Mouse (Mus musculus) heart, embryonic 13.5 days (tissue): ENCODE measurements at regions not wholly inside any gene's neighbourhood (a gene's known extent, or its start where the extent isn't known, plus 50 kb on each side); places are given as distances from the start of the nearest gene placed in this dataset.

ENCODE experiments used
- ATAC-seq: fragments of 200-750 bp; cut with Nextera tagmentation; 2 replicates; pipeline ENCODE4 v1.8.0; 2017; ENCODE audit warnings: moderate TSS enrichment; ENCODE audit not compliant: insufficient number of reproducible peaks, low FRiP score, low TSS enrichment; ENCODE audit errors: extremely low read depth
- H3K27ac ChIP-seq: fragments of 300-500 bp; sonication (generic); replicated peaks from 2 replicates; pipeline ENCODE4 v1.5.1; 2015; ENCODE audit warnings: moderate library complexity, mild to moderate bottlenecking, inconsistent platforms
- H3K27me3 ChIP-seq: fragments of 300-500 bp; sonication (generic); replicated peaks from 2 replicates; pipeline ENCODE4 v1.6.1; 2015; ENCODE audit warnings: mild to moderate bottlenecking, inconsistent platforms
- H3K36me3 ChIP-seq: fragments of 300-500 bp; sonication (generic); 2 replicates; pipeline ENCODE4 v1.6.1; 2015; ENCODE audit warnings: mild to moderate bottlenecking, inconsistent platforms
- H3K4me1 ChIP-seq: fragments of 300-500 bp; sonication (generic); 2 replicates; pipeline ENCODE4 v1.6.1; 2015; ENCODE audit warnings: inconsistent platforms
- H3K4me2 ChIP-seq: fragments of 300-500 bp; sonication (generic); 2 replicates; pipeline ENCODE4 v1.6.1; 2015; ENCODE audit warnings: inconsistent platforms, mild to moderate bottlenecking, moderate library complexity
- H3K4me3 ChIP-seq: fragments of 300-500 bp; sonication (generic); 2 replicates; pipeline ENCODE4 v1.5.1; 2015; ENCODE audit warnings: moderate library complexity, mild to moderate bottlenecking, inconsistent platforms
- H3K9ac ChIP-seq: fragments of 300-500 bp; sonication (generic); 2 replicates; pipeline ENCODE4 v1.6.1; 2015; ENCODE audit warnings: inconsistent platforms, mild to moderate bottlenecking, moderate library complexity
- H3K9me3 ChIP-seq: fragments of 300-500 bp; sonication (generic); 2 replicates; pipeline ENCODE4 v1.6.1; 2016; ENCODE audit warnings: inconsistent platforms
- WGBS: fragments of 180-500 bp; shearing (Covaris S2); methylation state at CpG from one replicate; pipeline ENCODE4 v1.1.7; 2015; ENCODE audit warnings: mixed read lengths; 5-methylcytosine and 5-hydroxymethylcytosine counted together

- Histone ChIP-seq H3K27ac (no peak overlapping the region), H3K4me1 (no peaks in the 10 kb centered on the region), H3K9me3 (no peaks in the 10 kb centered on the region), H3K4me2 (no peak overlapping the region), H3K9ac (no peak overlapping the region), H3K4me3 (no peak overlapping the region), H3K36me3 (no peaks in the 10 kb centered on the region), H3K27me3 (no peaks in the 10 kb centered on the region)
- 58% methylated on average over 1 of the region's 1 CpGs for WGBS
- ATAC-seq, result no peak
Observed at GRCm38 (mm10) chr13:53996867-53997266, 58.6 kb downstream of the Drd1 start.

GRCm38 (mm10) chr13:53992863-53993451 lies 62.5 kb downstream of the Drd1 start:
- Histone ChIP-seq H3K4me1 (no peaks in the 10 kb centered on the region; the same call in 1 of the 2 replicates), H3K9ac (no peak overlapping the region), H3K9me3 (no peaks in the 10 kb centered on the region), H3K4me3 (no peak overlapping the region), H3K27me3 (no peaks in the 10 kb centered on the region), H3K27ac (no peak overlapping the region), H3K36me3 (no peaks in the 10 kb centered on the region), H3K4me2 (no peak overlapping the region)
- no peak for ATAC-seq
- WGBS, result 67% methylated on average over 7 of the region's 7 CpGs

GRCm38 (mm10) chr13:53979226-53979625 lies 76.3 kb downstream of the Drd1 start:
- H3K4me1 ChIP-seq, result no peaks in the 10 kb centered on the region
- 12% methylated on average over 2 of the region's 2 CpGs for WGBS
- H3K27ac ChIP-seq, result no peak overlapping the region
- no peaks in the 10 kb centered on the region for H3K9me3 ChIP-seq
- H3K27me3 ChIP-seq, result no peaks in the 10 kb centered on the region
- no peak overlapping the region for H3K4me2 ChIP-seq
- H3K36me3 ChIP-seq, result no peaks in the 10 kb centered on the region
- no peak for ATAC-seq
- H3K9ac ChIP-seq, result no peak overlapping the region
- no peak overlapping the region for H3K4me3 ChIP-seq

GRCm38 (mm10) chr13:53969421-53969820 lies 86.1 kb downstream of the Drd1 start:
- Histone ChIP-seq H3K27me3 (no peaks in the 10 kb centered on the region), H3K9me3 (peaks cover 16% of the 10 kb centered on the region), H3K4me2 (no peak overlapping the region), H3K4me1 (no peaks in the 10 kb centered on the region), H3K4me3 (no peak overlapping the region), H3K27ac (no peak overlapping the region), H3K36me3 (no peaks in the 10 kb centered on the region), H3K9ac (no peak overlapping the region)
- ATAC-seq, result no peak
- WGBS, result 78% methylated on average over 2 of the region's 2 CpGs

- Histone ChIP-seq H3K9ac (no peak overlapping the region), H3K4me2 (no peak overlapping the region), H3K4me1 (no peaks in the 10 kb centered on the region), H3K4me3 (no peak overlapping the region), H3K36me3 (no peaks in the 10 kb centered on the region), H3K27ac (no peak overlapping the region), H3K27me3 (no peaks in the 10 kb centered on the region), H3K9me3 (no peaks in the 10 kb centered on the region)
- no peak for ATAC-seq
- WGBS, result 84% methylated on average over 15 of the region's 15 CpGs
Observed at GRCm38 (mm10) chr13:53956167-53956566, 99.3 kb downstream of the Drd1 start.

GRCm38 (mm10) chr13:53948056-53948455 lies 107.4 kb downstream of the Drd1 start:
- 2% methylated on average over 4 of the region's 4 CpGs for WGBS
- ATAC-seq, result no peak
- Histone ChIP-seq H3K36me3 (no peaks in the 10 kb centered on the region), H3K27me3 (no peaks in the 10 kb centered on the region), H3K4me2 (no peak overlapping the region), H3K27ac (no peak overlapping the region), H3K9ac (no peak overlapping the region), H3K9me3 (no peaks in the 10 kb centered on the region), H3K4me1 (no peaks in the 10 kb centered on the region), H3K4me3 (no peak overlapping the region)

- Histone ChIP-seq H3K27me3 (no peaks in the 10 kb centered on the region), H3K4me3 (no peak overlapping the region), H3K36me3 (no peaks in the 10 kb centered on the region), H3K27ac (no peak overlapping the region), H3K4me2 (no peak overlapping the region), H3K4me1 (no peaks in the 10 kb centered on the region), H3K9me3 (no peaks in the 10 kb centered on the region), H3K9ac (no peak overlapping the region)
- ATAC-seq, result no peak
- WGBS, result 62% methylated on average over 5 of the region's 5 CpGs
Observed at GRCm38 (mm10) chr13:53945681-53946080, 109.8 kb downstream of the Drd1 start.

GRCm38 (mm10) chr13:53941005-53941747 lies 114.3 kb downstream of the Drd1 start:
- no peaks in the 10 kb centered on the region for H3K27me3 ChIP-seq
- no peaks in the 10 kb centered on the region for H3K9me3 ChIP-seq
- H3K27ac ChIP-seq, result no peak overlapping the region
- H3K4me3 ChIP-seq, result no peak overlapping the region
- 81% methylated on average over 13 of the region's 13 CpGs for WGBS
- no peak for ATAC-seq
- H3K4me1 ChIP-seq, result no peaks in the 10 kb centered on the region
- no peaks in the 10 kb centered on the region for H3K36me3 ChIP-seq
- no peak overlapping the region for H3K9ac ChIP-seq
- H3K4me2 ChIP-seq, result no peak overlapping the region

GRCm38 (mm10) chr13:53935174-53935699 lies 120.3 kb downstream of the Drd1 start:
- 87% methylated on average over 14 of the region's 14 CpGs for WGBS
- no peak overlapping the region for H3K4me2 ChIP-seq
- H3K4me3 ChIP-seq, result no peak overlapping the region
- no peaks in the 10 kb centered on the region for H3K36me3 ChIP-seq
- H3K9me3 ChIP-seq, result no peaks in the 10 kb centered on the region
- no peaks in the 10 kb centered on the region for H3K4me1 ChIP-seq
- no peak overlapping the region for H3K27ac ChIP-seq
- no peak for ATAC-seq
- H3K27me3 ChIP-seq, result no peaks in the 10 kb centered on the region
- no peak overlapping the region for H3K9ac ChIP-seq

GRCm38 (mm10) chr13:53934457-53934856 lies 121.0 kb downstream of the Drd1 start:
- Histone ChIP-seq H3K4me1 (no peaks in the 10 kb centered on the region), H3K9me3 (no peaks in the 10 kb centered on the region), H3K27ac (no peak overlapping the region), H3K4me3 (no peak overlapping the region), H3K27me3 (no peaks in the 10 kb centered on the region), H3K36me3 (no peaks in the 10 kb centered on the region), H3K9ac (no peak overlapping the region), H3K4me2 (no peak overlapping the region)
- ATAC-seq, result no peak
- 68% methylated on average over 6 of the region's 6 CpGs for WGBS

- Histone ChIP-seq H3K36me3 (no peaks in the 10 kb centered on the region), H3K27ac (no peak overlapping the region), H3K9me3 (no peaks in the 10 kb centered on the region), H3K27me3 (no peaks in the 10 kb centered on the region), H3K4me3 (no peak overlapping the region), H3K4me1 (peaks cover 14% of the 10 kb centered on the region), H3K9ac (no peak overlapping the region), H3K4me2 (no peak overlapping the region)
- ATAC-seq, result no peak
- 57% methylated on average over 4 of the region's 4 CpGs for WGBS
Observed at GRCm38 (mm10) chr13:53926128-53926527, 129.4 kb downstream of the Drd1 start.

- Histone ChIP-seq H3K4me1 (peaks cover 31% of the 10 kb centered on the region), H3K4me3 (no peak overlapping the region), H3K9me3 (no peaks in the 10 kb centered on the region), H3K9ac (no peak overlapping the region), H3K36me3 (no peaks in the 10 kb centered on the region), H3K4me2 (no peak overlapping the region), H3K27ac (no peak overlapping the region), H3K27me3 (no peaks in the 10 kb centered on the region)
- no peak for ATAC-seq
- WGBS, result 83% methylated on average over 4 of the region's 4 CpGs
Observed at GRCm38 (mm10) chr13:53924433-53924832, 131.1 kb downstream of the Drd1 start.
